Mouse (Mus musculus) forebrain, embryonic 14.5 days (tissue): ENCODE results near the gene Mfsd11. TPM values are rescaled to one million over a fixed set of nuclear protein-coding genes. Genes with fewer than 3 reads are reported as not detected.

Experiments used
- ATAC-seq: fragments of 200-750 bp; cut with Nextera tagmentation; 2 replicates; pipeline ENCODE4 v1.8.0; 2017; ENCODE audit warnings: mild to moderate bottlenecking, moderate library complexity
- DNase-seq: peaks from one replicate; pipeline ENCODE4 v3.0.0-alpha.2; 2015; ENCODE audit warnings: low spot score
- H3K27ac ChIP-seq: fragments of 300-500 bp; sonication (generic); 2 replicates; pipeline ENCODE4 v1.5.1; 2014; ENCODE audit warnings: low read depth, mild to moderate bottlenecking, control low read depth, low read length, moderate library complexity
- H3K27me3 ChIP-seq: fragments of 300-500 bp; sonication (generic); replicated peaks from 2 replicates; pipeline ENCODE4 v1.6.1; 2014; ENCODE audit warnings: low read length, control low read depth, mixed read lengths; ENCODE audit not compliant: control insufficient read depth, insufficient read depth
- H3K36me3 ChIP-seq: fragments of 300-500 bp; sonication (generic); 2 replicates; pipeline ENCODE4 v1.6.1; 2014; ENCODE audit warnings: low read length, control low read depth; ENCODE audit not compliant: control insufficient read depth, insufficient read depth
- H3K4me1 ChIP-seq: fragments of 300-500 bp; sonication (generic); 2 replicates; pipeline ENCODE4 v1.6.1; 2014; ENCODE audit warnings: antibody characterized with exemption, low read length, control low read depth; ENCODE audit not compliant: control insufficient read depth, insufficient read depth
- H3K4me2 ChIP-seq: fragments of 300-500 bp; sonication (generic); 2 replicates; pipeline ENCODE4 v1.6.1; 2014; ENCODE audit warnings: mild to moderate bottlenecking, control low read depth, low read length
- H3K4me3 ChIP-seq: fragments of 300-500 bp; sonication (generic); 2 replicates; pipeline ENCODE4 v1.5.1; 2014; ENCODE audit warnings: low read depth, low read length, control low read depth
- H3K9ac ChIP-seq: fragments of 300-500 bp; sonication (generic); 2 replicates; pipeline ENCODE4 v1.6.1; 2014; ENCODE audit warnings: mild to moderate bottlenecking, low read length, control low read depth, moderate library complexity
- H3K9me3 ChIP-seq: fragments of 300-500 bp; sonication (generic); replicated peaks from 2 replicates; pipeline ENCODE4 v1.6.1; 2016; ENCODE audit warnings: low read length, control low read depth, mixed read lengths; ENCODE audit not compliant: control insufficient read depth
- WGBS: fragments of 180-500 bp; shearing (Covaris S2); extraction: QIAGEN DNeasy Blood & Tissue Kit; methylation state at CpG from one replicate; pipeline ENCODE4 v1.1.7; 2014; 5-methylcytosine and 5-hydroxymethylcytosine counted together
- polyA plus RNA-seq: library from polyadenylated mRNA; unstranded; fragments of >200 nt; fragmentation: Nextera tagmentation; extraction: Ambion mirVana; gene quantifications from 2 replicates; pipeline ENCODE4 v1.2.1, GENCODE M21; 2014

The Mfsd11 gene
- polyA plus RNA-seq, 1 experiment from 2014 or later: 31.8 TPM

GRCm38 (mm10) chr11:116849587-116849986 is 2.7 kb upstream of the Mfsd11 start:
- DNase-seq: no peak
- ATAC-seq: no peak
- no peaks in the 10 kb centered on the region for H3K9me3 ChIP-seq
- peaks cover 18% of the 10 kb centered on the region for H3K4me1 ChIP-seq
- no peak overlapping the region for H3K9ac ChIP-seq
- H3K27me3 ChIP-seq: no peaks in the 10 kb centered on the region
- no peak overlapping the region for H3K27ac ChIP-seq
- H3K36me3 ChIP-seq: peaks cover 52% of the 10 kb centered on the region
- no peak overlapping the region for H3K4me3 ChIP-seq
- 0 out of 2 replicates have a peak overlapping the region, but pooled peaks have one; percentile 9 for H3K4me2 ChIP-seq

DNA sequence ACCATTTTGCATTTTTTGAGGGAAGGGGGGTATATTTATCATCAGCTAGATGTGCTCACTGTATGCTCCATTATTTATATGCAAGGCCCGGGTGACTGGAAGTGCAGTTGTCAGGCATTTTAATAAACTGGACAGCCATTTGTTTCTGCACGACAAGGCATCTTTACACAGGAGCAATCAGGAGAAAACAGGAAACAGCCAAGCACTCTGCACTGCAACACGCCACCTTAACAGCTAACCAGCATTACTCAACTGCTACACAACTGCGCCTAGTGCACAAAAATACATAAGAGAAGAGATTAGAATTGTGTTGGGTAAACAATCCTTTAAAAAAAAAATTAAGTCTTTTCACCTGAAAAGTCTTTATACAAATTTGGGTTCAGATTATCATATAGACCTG is 2.2 kb upstream of the Mfsd11 start:
- peaks cover 52% of the 10 kb centered on the region for H3K36me3 ChIP-seq
- 60% methylated on average over 4 of the region's 4 CpGs for WGBS

DNA sequence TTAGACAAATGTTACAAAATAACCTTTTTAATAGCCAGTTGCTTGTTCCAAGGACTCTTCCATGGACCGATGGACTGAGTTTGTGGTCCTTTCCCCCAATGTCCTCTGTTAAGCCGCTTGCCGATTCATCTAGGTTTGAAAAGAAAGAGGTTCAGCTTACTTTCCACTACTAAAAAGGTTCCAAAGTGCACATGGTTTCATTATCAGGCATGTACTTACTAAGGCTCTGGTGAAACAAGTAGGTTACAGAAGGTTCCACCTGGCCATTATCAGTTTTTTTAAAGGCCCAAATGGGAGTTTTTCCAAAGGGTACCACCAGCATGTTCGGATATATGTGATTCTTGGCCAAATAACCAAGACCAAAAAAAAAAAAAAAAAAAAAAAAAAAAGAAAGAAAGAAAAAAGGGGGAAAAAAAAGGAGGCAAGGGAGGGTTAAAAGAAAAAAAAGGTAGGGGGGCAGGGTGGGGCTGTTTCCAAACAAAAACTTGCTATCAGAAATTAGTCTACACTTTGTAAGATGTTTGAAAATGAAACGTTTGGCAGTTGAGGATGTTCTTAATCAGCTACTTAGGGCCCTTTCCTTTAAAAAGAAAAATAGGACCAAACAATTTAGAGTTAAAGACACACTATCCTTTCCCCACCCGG is 1.3 kb upstream of the Mfsd11 start:
- DNase-seq: no peak
- Histone ChIP-seq H3K4me3 (peak overlapping the region; percentile 99), H3K27me3 (no peaks in the 10 kb centered on the region), H3K9me3 (no peaks in the 10 kb centered on the region), H3K27ac (no peak overlapping the region), H3K4me1 (peaks cover 22% of the 10 kb centered on the region), H3K4me2 (peak overlapping the region; percentile 84), H3K36me3 (peaks cover 53% of the 10 kb centered on the region), H3K9ac (peak overlapping the region; percentile 96)
- ATAC-seq: no peak
- 25% methylated on average over 6 of the region's 6 CpGs for WGBS

More for the DNA sequence above, 2.2 kb upstream of the Mfsd11 start:
- no peaks in the 10 kb centered on the region for H3K27me3 ChIP-seq
- no peak overlapping the region for H3K27ac ChIP-seq
- DNase-seq (no peak), ATAC-seq (no peak)
- peak overlapping the region; percentile 99 for H3K4me3 ChIP-seq
- peak overlapping the region; percentile 84 for H3K4me2 ChIP-seq
- peaks cover 22% of the 10 kb centered on the region for H3K4me1 ChIP-seq
- H3K9ac ChIP-seq: 0 out of 2 replicates have a peak overlapping the region, but pooled peaks have one; percentile 96
- H3K9me3 ChIP-seq: no peaks in the 10 kb centered on the region

- H3K4me2 ChIP-seq: peak overlapping the region; percentile 84
- H3K4me3 ChIP-seq: peak overlapping the region; percentile 99
- H3K4me1 ChIP-seq: peaks cover 22% of the 10 kb centered on the region
- peak overlapping the region; percentile 96 for H3K27ac ChIP-seq
- H3K36me3 ChIP-seq: peaks cover 53% of the 10 kb centered on the region
- H3K9me3 ChIP-seq: no peaks in the 10 kb centered on the region
- DNase-seq: peak; percentile 30
- peak overlapping the region; percentile 96 for H3K9ac ChIP-seq
- under 1% methylated on average over 29 of the region's 29 CpGs for WGBS
- no peak for ATAC-seq
- no peaks in the 10 kb centered on the region for H3K27me3 ChIP-seq
Observed at GRCm38 (mm10) chr11:116851576-116852290, 507 bp upstream of the Mfsd11 start.

- Histone ChIP-seq H3K9ac (peak within 1 kb of the TSS; percentile 96), H3K27ac (peak within 1 kb of the TSS; percentile 96), H3K4me1 (peaks cover 22% of the 10 kb centered on the region), H3K9me3 (no peaks in the 10 kb centered on the region), H3K36me3 (peaks cover 42% of the 10 kb centered on the region), H3K4me3 (peak within 1 kb of the TSS; percentile 99), H3K4me2 (peak within 1 kb of the TSS; percentile 84), H3K27me3 (no peaks in the 10 kb centered on the region)
- ATAC-seq: peak; percentile 89
- under 1% methylated on average over 62 of the region's 74 CpGs for WGBS
- peak; percentile 98 for DNase-seq
Observed at GRCm38 (mm10) chr11:116852891-116853511, 761 bp downstream of the Mfsd11 start, which contains the start of gene Srsf2. Gene Srsf2 (minus strand): TSS chr11:116853094.

DNA sequence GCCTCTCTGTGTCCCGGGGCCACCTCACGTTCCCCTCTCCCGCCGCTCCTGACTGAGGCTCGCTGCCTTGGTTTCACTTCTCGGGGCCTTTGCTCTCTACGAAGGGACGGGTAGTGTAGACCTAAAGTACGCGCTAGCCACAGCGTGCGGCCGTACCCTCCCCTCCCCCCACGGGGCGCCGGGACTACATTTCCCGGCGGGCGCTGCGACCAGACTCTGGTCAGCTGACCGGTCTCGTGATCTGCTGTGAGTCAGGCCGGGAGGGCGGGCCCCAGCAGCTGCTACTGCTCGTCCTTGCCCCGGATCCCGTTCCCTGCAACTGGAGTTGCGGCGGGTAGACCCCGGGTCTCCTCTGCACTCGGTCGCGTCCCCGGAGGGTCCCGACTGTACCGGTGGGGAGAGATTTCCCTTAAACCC is 1.3 kb downstream of the Mfsd11 start:
- Histone ChIP-seq H3K9me3 (no peaks in the 10 kb centered on the region), H3K27ac (peak overlapping the region; percentile 96), H3K4me3 (peak overlapping the region; percentile 99), H3K4me1 (peaks cover 22% of the 10 kb centered on the region), H3K9ac (peak overlapping the region; percentile 96), H3K36me3 (peaks cover 40% of the 10 kb centered on the region), H3K27me3 (no peaks in the 10 kb centered on the region), H3K4me2 (peak overlapping the region; percentile 74)
- peak; percentile 98 for DNase-seq
- under 1% methylated on average over 36 of the region's 36 CpGs for WGBS
- peak; percentile 90 for ATAC-seq

DNA sequence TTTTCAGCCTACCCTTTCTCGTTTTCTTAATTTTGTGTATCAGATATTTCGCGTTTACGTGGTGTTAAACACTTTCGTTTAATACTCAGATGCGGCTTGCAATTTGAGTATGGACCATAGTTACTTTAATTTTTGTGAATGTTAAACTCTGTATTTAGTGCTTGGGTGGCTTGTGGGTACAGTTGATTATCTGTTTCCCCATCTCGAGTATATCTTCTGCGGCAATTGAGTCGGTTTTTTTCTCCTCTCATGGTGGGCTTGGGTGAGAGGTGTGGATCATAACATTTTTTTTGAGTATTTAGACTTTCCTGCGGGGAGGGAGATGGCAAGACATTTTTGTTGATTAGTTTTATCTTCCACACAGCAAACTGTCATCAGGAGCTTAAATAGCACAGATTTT is 2.0 kb downstream of the Mfsd11 start:
- DNase-seq (no peak), ATAC-seq (no peak)
- H3K4me1 ChIP-seq: peaks cover 22% of the 10 kb centered on the region
- H3K4me2 ChIP-seq: peak overlapping the region; percentile 74
- no peaks in the 10 kb centered on the region for H3K27me3 ChIP-seq
- H3K36me3 ChIP-seq: peaks cover 40% of the 10 kb centered on the region
- 49% methylated on average over 10 of the region's 10 CpGs for WGBS
- H3K27ac ChIP-seq: no peak overlapping the region
- H3K9me3 ChIP-seq: no peaks in the 10 kb centered on the region
- peak overlapping the region; percentile 99 for H3K4me3 ChIP-seq
- peak overlapping the region; percentile 96 for H3K9ac ChIP-seq

- 88% methylated on average over 12 of the region's 12 CpGs for whole genome bisulfite sequencing
- Histone ChIP-seq H3K9me3 (no peaks in the 10 kb centered on the region), H3K27ac (no peak overlapping the region), H3K27me3 (no peaks in the 10 kb centered on the region), H3K4me1 (peaks cover 11% of the 10 kb centered on the region), H3K4me2 (no peak overlapping the region), H3K36me3 (peaks cover 42% of the 10 kb centered on the region), H3K4me3 (no peak overlapping the region), H3K9ac (no peak overlapping the region)
- DNase-seq (no peak), ATAC-seq (no peak)
Observed at GRCm38 (mm10) chr11:116857183-116857850, 5.1 kb downstream of the Mfsd11 start.
